Mouse (Mus musculus): ENCODE measurements around the gene Ube2o. TPM values are rescaled to one million over a fixed set of nuclear protein-coding genes. Genes with fewer than 3 reads are reported as not detected.

Gene Ube2o
- polyA plus RNA-seq, 1 experiment from 2014 or later: 8.9 TPM

DNA sequence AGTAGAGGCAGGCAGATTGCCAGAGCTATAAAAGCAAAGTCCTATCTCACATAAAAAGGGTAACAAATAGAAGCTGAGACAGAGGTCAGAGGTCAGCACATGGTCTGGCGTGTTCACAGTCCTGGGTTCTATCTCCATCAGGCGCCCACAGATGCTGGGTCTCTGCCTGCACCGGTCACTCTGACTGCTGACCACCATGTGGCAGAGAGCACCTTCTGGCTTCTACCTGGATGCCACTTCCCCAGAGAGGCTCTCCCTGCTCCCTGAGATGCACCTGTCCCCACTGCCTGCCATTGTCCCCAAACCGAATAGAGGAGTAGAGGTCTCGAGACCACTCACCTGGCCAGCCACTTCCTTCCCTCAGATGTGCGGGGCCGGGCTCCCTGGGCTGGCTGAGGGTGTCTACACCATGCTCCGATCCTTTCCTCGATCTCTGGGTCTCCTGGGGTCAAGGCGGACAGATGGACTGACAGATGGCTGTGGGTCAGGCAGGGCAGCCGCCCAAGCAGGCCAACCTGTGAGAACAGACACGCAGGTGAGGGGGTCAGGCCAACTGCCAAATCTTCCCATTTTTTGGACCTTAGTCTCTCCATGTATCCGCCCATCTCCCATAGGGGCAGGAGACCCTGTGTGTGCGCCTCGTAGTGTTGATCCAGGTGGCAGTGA is 28.9 kb upstream of the Ube2o start:
- H3K27me3 ChIP-seq (ENCODE audit: insufficient read depth, poor library complexity, severe bottlenecking): no peaks in the 10 kb centered on the region
- H3K4me1 ChIP-seq (replicated peaks): peaks cover 34% of the 10 kb centered on the region
- 81% methylated on average over 15 of the region's 15 CpGs for WGBS
- no peak for DNase-seq (ENCODE audit: low spot score)
- no peak overlapping the region for H3K4me3 ChIP-seq
- H3K9me3 ChIP-seq: no peaks in the 10 kb centered on the region
- peak overlapping the region; percentile 26; the same call in 1 of the 2 replicates for H3K27ac ChIP-seq
- no peaks in the 10 kb centered on the region for H3K36me3 ChIP-seq

DNA sequence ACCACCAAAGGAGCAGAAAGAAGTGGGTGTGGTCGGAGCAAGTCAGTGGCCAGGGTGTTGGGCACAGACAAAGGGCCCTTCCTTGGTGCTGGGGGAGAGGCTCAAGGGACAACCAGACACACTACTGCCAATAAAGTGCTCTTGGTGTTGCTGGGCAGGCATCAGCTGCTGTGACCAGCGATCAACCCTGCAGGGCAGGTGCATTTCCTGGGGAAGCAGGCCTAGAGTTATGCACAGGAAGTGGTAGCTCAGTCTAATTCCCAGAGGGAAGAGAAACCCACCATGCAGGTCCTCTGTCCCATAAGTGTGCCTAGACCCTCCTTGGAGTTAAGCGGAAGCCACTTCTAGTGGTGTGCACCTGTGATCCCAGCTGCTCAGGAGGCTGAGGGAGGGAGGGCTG is 26.5 kb upstream of the Ube2o start:
- peaks cover 30% of the 10 kb centered on the region for H3K4me1 ChIP-seq (replicated peaks)
- no peak overlapping the region for H3K27ac ChIP-seq
- WGBS: 96% methylated on average over 3 of the region's 3 CpGs
- H3K9me3 ChIP-seq: no peaks in the 10 kb centered on the region
- H3K4me3 ChIP-seq: no peak overlapping the region
- DNase-seq (ENCODE audit: low spot score): no peak
- H3K36me3 ChIP-seq: peaks cover 8% of the 10 kb centered on the region; the same call in 1 of the 2 replicates
- H3K27me3 ChIP-seq (ENCODE audit: insufficient read depth, poor library complexity, severe bottlenecking): no peaks in the 10 kb centered on the region

DNA sequence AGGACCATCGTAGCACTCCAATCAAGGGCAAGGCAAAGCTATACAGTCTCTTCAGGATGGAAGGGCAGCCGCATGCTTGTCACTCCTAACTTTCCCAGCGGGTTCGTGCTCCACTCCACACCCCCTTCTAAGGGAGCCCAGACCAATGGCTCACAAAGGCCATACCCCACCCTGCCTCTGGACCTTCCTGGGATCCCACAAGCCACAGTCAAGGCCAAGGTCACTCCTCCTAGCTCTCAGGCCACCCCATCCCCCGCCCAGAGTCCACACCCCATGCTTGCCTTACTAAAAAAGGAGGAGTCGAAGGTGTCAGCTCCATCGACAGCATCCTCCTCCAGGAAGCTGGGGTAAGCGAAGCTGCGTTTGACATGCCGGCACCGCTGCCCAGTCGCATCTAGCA is 22.9 kb upstream of the Ube2o start:
- H3K4me3 ChIP-seq: no peak overlapping the region
- no peak overlapping the region for H3K27ac ChIP-seq
- no peak for DNase-seq (ENCODE audit: low spot score)
- H3K36me3 ChIP-seq: peaks cover 12% of the 10 kb centered on the region; the same call in 1 of the 2 replicates
- H3K9me3 ChIP-seq: no peaks in the 10 kb centered on the region
- WGBS: 89% methylated on average over 12 of the region's 12 CpGs
- H3K27me3 ChIP-seq (ENCODE audit: insufficient read depth, poor library complexity, severe bottlenecking): no peaks in the 10 kb centered on the region
- peaks cover 19% of the 10 kb centered on the region for H3K4me1 ChIP-seq (replicated peaks)

DNA sequence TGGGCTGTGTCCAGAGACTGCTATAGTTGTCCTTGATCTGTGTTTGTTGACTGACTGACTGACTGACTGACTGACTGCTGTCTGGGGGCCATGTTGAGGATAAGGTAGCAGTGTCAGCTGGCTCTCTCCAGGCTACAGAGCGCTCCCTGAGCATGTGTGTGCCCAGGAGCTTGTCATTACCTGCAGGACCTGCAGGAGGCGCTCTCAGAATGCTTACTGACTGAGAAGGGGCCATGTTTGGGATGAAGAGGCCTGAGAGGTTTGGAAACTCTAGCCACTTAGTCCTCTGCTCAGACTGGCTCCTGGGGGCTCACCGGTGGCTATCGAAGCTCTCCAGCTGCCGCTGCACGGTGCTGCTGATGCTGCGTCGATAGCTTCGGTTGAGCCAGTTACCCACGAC is 22.1 kb upstream of the Ube2o start:
- Histone ChIP-seq H3K4me1 (replicated peaks) (peaks cover 11% of the 10 kb centered on the region), H3K27me3 (ENCODE audit: insufficient read depth, poor library complexity, severe bottlenecking) (no peaks in the 10 kb centered on the region), H3K9me3 (no peaks in the 10 kb centered on the region), H3K4me3 (no peak overlapping the region), H3K36me3 (peaks cover 18% of the 10 kb centered on the region; the same call in 1 of the 2 replicates), H3K27ac (no peak overlapping the region)
- peak; percentile 29 for DNase-seq (ENCODE audit: low spot score)
- 90% methylated on average over 10 of the region's 10 CpGs for WGBS

GRCm38 (mm10) chr11:116602043-116602442 is 20.8 kb upstream of the Ube2o start:
- H3K4me3 ChIP-seq: no peak overlapping the region
- DNase-seq (ENCODE audit: low spot score): no peak
- no peaks in the 10 kb centered on the region for H3K9me3 ChIP-seq
- WGBS: 86% methylated on average over 8 of the region's 8 CpGs
- no peaks in the 10 kb centered on the region for H3K27me3 ChIP-seq (ENCODE audit: insufficient read depth, poor library complexity, severe bottlenecking)
- H3K4me1 ChIP-seq (replicated peaks): peaks cover 8% of the 10 kb centered on the region
- peaks cover 19% of the 10 kb centered on the region; the same call in 1 of the 2 replicates for H3K36me3 ChIP-seq
- H3K27ac ChIP-seq: no peak overlapping the region

DNA sequence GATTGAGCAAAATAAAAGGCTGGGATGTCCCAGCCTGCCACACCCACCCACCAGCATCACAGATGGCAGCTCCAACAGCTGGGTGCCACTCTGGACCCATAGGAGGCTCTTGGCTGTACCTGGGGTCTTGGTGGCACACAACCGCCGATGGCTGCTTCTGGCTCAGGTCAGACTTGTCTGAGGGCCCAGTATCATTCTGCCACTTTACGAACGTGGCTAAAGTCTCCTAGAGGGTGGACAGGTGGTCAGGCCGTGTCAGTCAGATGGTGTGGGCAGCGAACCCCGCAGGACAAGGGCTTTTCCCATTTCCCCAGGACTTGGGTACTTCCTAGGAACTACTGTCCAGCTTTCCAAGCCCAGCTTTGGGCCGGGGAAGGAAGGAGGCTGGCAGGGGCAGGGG is 19.9 kb upstream of the Ube2o start:
- peaks cover 19% of the 10 kb centered on the region; the same call in 1 of the 2 replicates for H3K36me3 ChIP-seq
- H3K27ac ChIP-seq: no peak overlapping the region
- 89% methylated on average over 8 of the region's 8 CpGs for WGBS
- no peak for DNase-seq (ENCODE audit: low spot score)
- H3K27me3 ChIP-seq (ENCODE audit: insufficient read depth, poor library complexity, severe bottlenecking): no peaks in the 10 kb centered on the region
- no peak overlapping the region for H3K4me3 ChIP-seq
- no peaks in the 10 kb centered on the region for H3K9me3 ChIP-seq
- peaks cover 4% of the 10 kb centered on the region; the same call in 1 of the 2 replicates for H3K4me1 ChIP-seq (replicated peaks)

GRCm38 (mm10) chr11:116599230-116599629 is 18.0 kb upstream of the Ube2o start:
- Histone ChIP-seq H3K36me3 (peaks cover 19% of the 10 kb centered on the region; the same call in 1 of the 2 replicates), H3K27me3 (ENCODE audit: insufficient read depth, poor library complexity, severe bottlenecking) (no peaks in the 10 kb centered on the region), H3K9me3 (no peaks in the 10 kb centered on the region), H3K27ac (no peak overlapping the region), H3K4me1 (replicated peaks) (peaks cover 2% of the 10 kb centered on the region; the same call in 1 of the 2 replicates), H3K4me3 (no peak overlapping the region)
- no peak for DNase-seq (ENCODE audit: low spot score)
- 92% methylated on average over 15 of the region's 15 CpGs for WGBS

DNA sequence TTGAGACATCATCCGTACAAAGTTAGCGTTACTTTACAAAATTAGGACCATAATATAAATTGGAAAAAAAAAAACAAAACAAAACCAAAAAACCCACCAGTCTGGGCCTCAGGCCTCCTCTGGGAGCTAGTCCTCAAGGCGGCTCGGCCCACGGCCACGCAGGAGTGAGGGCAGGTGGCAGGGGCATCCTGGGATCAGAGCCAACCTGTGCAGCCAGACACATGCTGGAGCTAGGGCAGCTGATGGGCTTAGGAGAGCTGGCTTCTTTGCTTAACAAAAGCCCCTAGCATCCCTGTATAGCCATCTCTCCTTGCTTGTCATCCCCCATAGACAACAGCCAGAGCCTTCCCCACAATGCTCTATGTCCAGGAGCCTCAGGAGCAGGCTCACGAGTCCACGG is 16.9 kb upstream of the Ube2o start:
- Histone ChIP-seq H3K9me3 (no peaks in the 10 kb centered on the region), H3K36me3 (peaks cover 12% of the 10 kb centered on the region; the same call in 1 of the 2 replicates), H3K4me3 (no peak overlapping the region), H3K27me3 (ENCODE audit: insufficient read depth, poor library complexity, severe bottlenecking) (no peaks in the 10 kb centered on the region), H3K27ac (peak overlapping the region; percentile 50; the same call in 1 of the 2 replicates), H3K4me1 (replicated peaks) (no peaks in the 10 kb centered on the region; the same call in 1 of the 2 replicates)
- DNase-seq (ENCODE audit: low spot score): no peak
- WGBS: 92% methylated on average over 8 of the region's 8 CpGs

DNA sequence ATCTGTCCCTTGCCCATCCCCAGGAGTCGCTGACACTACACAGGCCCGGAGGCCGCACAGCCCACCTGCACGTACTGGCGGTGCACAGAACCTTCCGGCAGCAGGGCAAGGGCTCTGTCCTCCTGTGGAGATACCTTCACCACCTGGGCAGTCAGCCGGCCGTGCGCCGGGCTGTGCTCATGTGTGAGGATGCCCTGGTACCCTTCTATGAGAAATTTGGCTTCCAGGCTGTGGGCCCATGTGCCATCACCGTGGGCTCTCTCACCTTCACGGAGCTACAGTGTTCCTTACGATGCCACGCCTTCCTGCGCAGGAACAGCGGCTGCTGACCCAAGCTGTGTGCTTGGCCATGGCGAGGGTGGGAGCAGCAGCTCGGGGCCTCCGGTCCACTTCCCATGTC is 15.5 kb upstream of the Ube2o start:
- no peak overlapping the region for H3K4me3 ChIP-seq
- H3K36me3 ChIP-seq: 0 out of 2 replicates have a peak, but pooled peaks cover 11% of the 10 kb centered on the region

GRCm38 (mm10) chr11:116593345-116593744 is 12.1 kb upstream of the Ube2o start:
- peaks cover 14% of the 10 kb centered on the region for H3K4me1 ChIP-seq (replicated peaks)
- peak overlapping the region; percentile 77; the same call in 1 of the 2 replicates for H3K27ac ChIP-seq
- H3K9me3 ChIP-seq: no peaks in the 10 kb centered on the region
- peaks cover 5% of the 10 kb centered on the region for H3K27me3 ChIP-seq (ENCODE audit: insufficient read depth, poor library complexity, severe bottlenecking)
- H3K36me3 ChIP-seq: 0 out of 2 replicates have a peak, but pooled peaks cover under 1% of the 10 kb centered on the region
- no peak overlapping the region for H3K4me3 ChIP-seq
- DNase-seq (ENCODE audit: low spot score): no peak
- WGBS: 81% methylated on average over 4 of the region's 4 CpGs

More for the DNA sequence above, 15.5 kb upstream of the Ube2o start:
- DNase-seq (ENCODE audit: low spot score): no peak
- H3K27me3 ChIP-seq (ENCODE audit: insufficient read depth, poor library complexity, severe bottlenecking): no peaks in the 10 kb centered on the region
- H3K27ac ChIP-seq: no peak overlapping the region
- no peaks in the 10 kb centered on the region for H3K9me3 ChIP-seq
- 89% methylated on average over 19 of the region's 19 CpGs for WGBS
- H3K4me1 ChIP-seq (replicated peaks): peaks cover 9% of the 10 kb centered on the region

- peaks cover 14% of the 10 kb centered on the region for H3K27me3 ChIP-seq (ENCODE audit: insufficient read depth, poor library complexity, severe bottlenecking)
- H3K36me3 ChIP-seq: no peaks in the 10 kb centered on the region
- H3K4me1 ChIP-seq (replicated peaks): peaks cover 14% of the 10 kb centered on the region
- peak; percentile 94 for DNase-seq (ENCODE audit: low spot score)
- no peaks in the 10 kb centered on the region for H3K9me3 ChIP-seq
- H3K27ac ChIP-seq: peak overlapping the region; percentile 77
- H3K4me3 ChIP-seq: no peak overlapping the region
These were observed 11.2 kb upstream of the Ube2o start for GRCm38 (mm10) chr11:116592428-116592827.

DNA sequence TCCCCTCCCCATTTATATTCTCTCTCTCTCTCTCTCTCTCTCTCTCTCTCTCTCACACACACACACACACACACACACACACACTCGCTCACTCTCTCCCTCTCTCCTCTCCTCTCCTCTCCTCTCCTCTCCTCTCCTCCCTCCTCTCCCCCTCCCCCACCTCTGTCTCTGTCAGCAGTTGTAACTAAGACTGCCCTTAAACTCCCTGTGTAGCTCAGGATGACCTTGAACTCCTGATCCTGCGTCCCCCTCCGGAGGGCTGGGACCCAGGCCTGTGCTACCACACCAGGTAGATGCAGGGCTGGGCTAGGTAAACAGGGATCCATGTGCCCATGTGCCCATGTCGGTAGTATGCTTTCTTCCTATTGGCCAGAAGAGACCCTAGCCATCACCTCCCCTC is 10.4 kb upstream of the Ube2o start:
- no peak for DNase-seq (ENCODE audit: low spot score)
- Histone ChIP-seq H3K9me3 (no peaks in the 10 kb centered on the region), H3K4me1 (replicated peaks) (peaks cover 21% of the 10 kb centered on the region), H3K27me3 (ENCODE audit: insufficient read depth, poor library complexity, severe bottlenecking) (peaks cover 20% of the 10 kb centered on the region), H3K4me3 (no peak overlapping the region), H3K36me3 (no peaks in the 10 kb centered on the region), H3K27ac (no peak overlapping the region)
- 84% methylated on average over 4 of the region's 4 CpGs for WGBS

- Histone ChIP-seq H3K27ac (no peak overlapping the region), H3K36me3 (no peaks in the 10 kb centered on the region), H3K4me1 (replicated peaks) (peaks cover 26% of the 10 kb centered on the region), H3K27me3 (ENCODE audit: insufficient read depth, poor library complexity, severe bottlenecking) (peaks cover 20% of the 10 kb centered on the region), H3K4me3 (no peak overlapping the region), H3K9me3 (no peaks in the 10 kb centered on the region)
- WGBS: 60% methylated on average over 8 of the region's 8 CpGs
- no peak for DNase-seq (ENCODE audit: low spot score)
These were observed 8.3 kb upstream of the Ube2o start for GRCm38 (mm10) chr11:116589574-116589973.

Data from hindbrain, embryonic 10.5 days (tissue).